Mouse (Mus musculus) ES-CJ7 (cell line): Measurements from ENCODE around the gene Slc12a9.
A peak's percentile ranks its signal among the peaks of the same experiment; 100 is the strongest.

Source experiments
- DNase-seq: peaks from one replicate; pipeline ENCODE4 v3.0.0; 2011; ENCODE audit warnings: low read depth, low spot score

Gene Slc12a9

DNA sequence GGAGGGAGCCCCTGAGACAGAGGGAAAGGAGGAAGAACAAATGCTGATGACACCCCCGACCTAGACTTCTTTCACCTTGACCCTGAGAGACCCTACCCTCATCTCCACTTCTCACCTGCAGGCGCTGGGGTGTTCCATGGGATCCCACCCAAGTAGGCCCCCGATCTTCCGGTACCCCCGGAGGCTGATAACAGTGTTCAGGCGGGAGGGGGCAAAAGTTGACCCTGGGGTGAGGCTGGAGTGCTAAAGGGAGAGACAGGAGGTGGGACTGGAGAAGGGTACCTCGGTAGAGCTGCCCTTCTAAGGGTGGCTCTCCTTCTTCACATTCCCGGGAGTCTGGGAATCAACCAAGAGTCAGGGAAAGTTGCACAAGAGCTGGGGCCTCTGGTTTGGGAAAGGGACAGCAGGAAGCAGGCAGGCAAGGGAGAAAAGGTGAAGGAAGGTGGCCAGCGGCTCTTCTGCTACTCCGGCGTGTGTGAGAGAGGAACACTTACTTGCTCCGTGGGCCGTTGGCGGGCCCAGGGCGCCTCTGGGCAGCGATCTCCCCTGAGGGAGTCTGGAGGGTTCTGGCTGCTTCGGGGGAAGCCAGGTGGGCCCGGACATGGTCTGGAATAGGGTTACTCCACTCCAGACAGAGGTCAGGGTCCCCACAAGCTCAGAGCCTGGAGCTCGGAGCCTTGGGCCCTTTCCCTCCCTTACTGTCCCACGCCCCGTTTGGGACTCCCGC, 19.8 kb downstream of the Slc12a9 start:
- DNase-seq, result no peak

DNA sequence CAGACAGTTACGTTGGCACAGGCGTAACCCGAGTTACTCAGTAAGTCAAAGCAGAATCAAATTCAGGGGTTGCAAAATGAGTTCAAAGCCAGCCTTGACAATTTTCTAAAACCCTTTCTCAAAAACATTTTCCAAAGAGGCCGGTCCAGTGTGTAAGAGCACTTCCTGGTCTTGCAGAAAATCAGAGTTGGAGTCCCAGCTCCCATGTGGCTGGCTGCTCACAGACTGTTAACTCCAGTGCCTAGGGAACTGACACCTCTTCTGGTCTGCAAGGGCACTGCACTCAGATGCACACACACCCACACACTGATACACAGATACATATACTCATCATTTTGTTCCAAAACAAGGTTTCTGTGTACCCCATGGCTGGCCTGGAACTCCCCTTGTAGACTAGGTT, 25.0 kb downstream of the Slc12a9 start:
- peak; percentile 71 for DNase-seq

DNA sequence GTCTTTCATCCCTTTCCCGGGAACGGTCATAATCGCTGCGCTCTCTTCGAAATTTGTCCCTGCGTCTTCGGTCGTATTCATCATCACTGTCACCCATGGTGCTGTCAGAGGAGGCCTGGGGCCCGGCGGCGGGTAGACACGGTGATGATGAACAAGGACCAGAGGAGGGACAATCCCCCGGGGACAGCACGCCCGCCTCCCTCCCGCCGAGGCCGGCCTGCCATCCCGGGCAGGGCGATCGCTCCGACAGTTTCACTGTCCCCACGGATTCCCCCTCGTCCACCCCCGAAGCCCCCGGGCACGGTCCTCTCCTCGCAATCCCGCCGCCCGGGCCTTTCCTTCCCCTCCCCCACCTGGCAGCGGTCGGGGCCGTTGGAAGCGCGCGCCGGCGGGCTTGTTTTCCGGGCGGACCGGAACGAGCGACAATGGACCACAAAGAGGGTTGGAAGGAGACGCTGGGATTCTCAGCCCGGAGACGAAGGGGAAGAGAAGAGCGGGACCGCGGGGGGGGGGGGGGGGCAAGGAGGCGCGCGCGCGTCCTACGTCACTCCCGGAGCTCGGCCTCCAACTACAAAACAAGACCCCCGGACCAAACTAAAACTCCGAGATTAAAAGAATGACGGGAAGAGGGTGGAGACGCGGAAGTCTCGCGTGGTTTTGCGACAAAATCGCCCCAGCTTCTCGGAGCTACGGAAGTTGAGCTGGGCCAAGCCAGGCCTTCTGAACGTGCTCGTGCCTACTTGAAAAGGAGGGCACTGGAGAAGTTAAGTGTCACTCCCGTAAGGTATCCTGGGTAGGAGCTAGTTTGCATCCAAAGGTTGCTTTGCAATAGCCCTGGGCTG, 26.1 kb downstream of the Slc12a9 start, which contains the start of gene Srrt:
Gene Srrt (minus strand): TSS at position 604 of the 842 bp plus-strand sequence.
- DNase-seq, result peak; percentile 98

DNA sequence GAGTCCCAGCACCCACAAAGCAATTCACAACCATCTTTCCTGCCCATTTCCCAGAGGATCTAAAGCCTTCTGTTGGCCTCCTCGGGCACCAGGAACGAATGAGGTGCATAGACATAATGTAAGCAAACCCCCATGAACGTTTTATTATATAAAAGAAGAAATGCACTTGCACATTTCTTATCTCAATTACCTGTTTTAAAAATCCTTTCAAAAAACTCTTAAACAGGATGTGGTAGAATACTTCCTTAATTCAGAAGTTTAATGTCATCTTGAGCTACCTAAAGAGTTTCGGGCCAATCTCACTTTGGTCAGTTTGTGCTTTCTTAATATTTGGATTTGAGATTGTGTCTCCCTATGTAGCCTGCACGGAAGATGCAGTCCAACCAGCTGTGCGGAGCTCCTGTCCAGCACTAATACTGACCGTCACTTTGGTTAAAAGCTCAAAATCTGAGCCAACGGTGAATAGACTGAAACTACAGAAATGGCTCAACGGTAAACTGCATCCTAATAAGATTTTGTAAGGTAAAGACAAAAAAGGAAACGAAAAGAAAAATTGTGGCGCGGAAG, 26.9 kb downstream of the Slc12a9 start:
- no peak for DNase-seq

DNA sequence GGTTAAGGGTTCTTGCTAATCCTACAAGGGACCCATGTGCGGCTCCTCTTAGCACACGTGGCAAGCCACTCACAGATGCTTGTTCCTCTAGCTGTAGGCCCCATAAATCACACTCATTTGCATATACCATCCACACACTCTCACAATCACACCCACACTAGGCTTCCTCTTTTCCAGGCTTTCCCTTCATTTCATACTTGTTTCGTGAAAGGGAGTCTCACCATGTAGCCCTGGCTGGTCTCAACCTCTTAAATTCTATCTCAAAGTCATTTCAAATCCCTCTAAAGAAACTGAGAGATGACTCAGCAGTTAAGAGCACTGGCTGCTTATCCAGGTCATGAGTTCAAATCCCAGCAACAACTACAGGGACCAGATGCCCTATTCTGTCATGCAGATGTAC, 27.6 kb downstream of the Slc12a9 start:
- DNase-seq, result peak; percentile 84

DNA sequence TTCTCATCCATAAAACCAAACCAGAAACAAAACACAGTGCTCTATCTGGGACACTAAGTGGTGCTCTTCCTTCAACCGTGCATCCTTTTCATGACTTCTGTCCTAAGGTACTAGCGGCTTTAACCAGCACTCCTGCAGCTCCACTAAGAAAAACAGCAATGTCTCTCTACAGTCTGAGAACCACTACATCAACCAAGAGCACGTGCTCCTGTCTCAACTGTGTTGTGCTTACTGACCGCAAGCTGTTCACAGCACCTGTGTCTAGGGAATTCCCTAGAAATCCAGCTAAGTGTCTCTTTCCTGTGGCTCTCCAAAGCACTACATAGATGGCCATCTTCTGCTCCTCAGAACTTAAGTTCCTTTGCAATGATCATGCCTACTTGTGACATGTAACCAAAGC, 28.6 kb downstream of the Slc12a9 start:
- DNase-seq, result no peak

DNA sequence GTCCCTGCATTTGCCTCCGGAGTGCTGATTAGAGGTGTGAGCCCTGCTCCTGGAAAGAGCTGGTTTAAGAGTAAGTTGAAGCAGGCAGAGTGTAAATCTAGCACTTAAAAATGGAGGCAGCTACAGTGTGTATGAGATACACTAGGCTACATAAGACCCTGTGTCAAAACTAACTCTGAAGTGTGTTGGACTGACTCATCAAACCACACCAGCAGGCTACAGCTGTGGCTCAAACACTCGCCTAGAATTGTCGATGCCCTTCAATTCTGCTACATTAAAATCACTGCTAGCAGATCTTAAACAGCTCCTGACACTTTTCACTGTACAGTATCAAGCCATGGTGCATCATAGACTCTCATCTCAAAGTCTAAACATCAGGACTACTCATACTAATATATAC, 29.2 kb downstream of the Slc12a9 start:
- DNase-seq, result no peak

DNA sequence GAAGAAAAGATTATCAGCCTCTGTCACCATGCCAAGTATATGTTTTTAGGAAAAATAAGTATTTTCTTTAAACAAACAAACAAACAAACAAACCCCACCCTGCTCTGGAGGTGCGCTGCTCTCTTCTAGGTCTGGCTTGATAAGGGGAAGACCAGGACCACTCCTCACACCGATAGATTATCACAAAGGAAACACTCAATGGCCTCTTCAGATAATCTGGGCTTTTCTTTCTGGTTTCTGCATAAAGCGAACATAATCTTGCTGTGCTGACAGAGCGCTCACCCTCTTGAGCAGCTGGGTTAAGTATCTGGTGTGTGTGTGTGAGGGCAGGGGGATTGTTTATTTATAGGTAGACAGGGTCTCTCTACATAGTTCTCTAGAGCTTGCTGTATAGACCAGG, 29.8 kb downstream of the Slc12a9 start:
- DNase-seq, result no peak

DNA sequence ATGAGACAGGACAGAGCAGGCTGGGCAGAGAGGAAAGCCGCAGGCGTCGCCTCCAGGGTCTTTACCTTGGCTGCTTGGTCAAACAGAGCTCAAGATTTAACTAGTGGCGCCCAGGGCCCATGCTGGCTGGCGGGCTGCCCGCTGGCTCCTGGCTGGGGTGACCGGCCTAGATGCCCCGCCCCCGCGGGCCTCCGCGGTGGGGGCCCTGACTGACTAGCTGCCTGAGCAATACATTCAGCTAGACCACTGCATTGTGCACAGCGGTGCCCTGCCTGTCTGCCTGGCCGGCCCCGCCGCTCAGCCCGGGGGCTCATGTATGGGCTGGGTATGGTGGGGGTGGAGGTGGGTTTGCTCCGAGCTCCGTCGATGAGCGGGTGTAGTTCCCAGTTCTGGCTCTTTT, 32.1 kb downstream of the Slc12a9 start:
- no peak for DNase-seq

DNA sequence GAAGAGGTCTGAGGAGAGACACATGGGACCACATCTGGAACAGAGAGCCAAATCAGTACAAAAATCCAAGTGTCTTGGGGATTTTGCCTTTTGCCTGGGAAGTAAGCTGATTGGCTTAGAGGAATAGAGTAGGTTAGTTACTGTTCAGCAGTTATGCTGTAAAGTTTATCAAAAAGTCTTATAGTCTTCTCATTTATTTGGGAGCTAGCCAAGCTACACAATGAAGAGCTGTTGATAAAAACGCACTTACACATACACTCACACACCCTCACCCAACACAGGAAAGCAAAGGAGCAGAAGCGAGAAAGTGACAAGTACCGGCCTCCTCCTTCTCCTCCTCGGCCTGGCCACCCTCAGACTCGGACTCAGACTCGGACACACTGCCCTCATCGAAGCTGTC, 34.2 kb downstream of the Slc12a9 start:
- DNase-seq, result no peak

DNA sequence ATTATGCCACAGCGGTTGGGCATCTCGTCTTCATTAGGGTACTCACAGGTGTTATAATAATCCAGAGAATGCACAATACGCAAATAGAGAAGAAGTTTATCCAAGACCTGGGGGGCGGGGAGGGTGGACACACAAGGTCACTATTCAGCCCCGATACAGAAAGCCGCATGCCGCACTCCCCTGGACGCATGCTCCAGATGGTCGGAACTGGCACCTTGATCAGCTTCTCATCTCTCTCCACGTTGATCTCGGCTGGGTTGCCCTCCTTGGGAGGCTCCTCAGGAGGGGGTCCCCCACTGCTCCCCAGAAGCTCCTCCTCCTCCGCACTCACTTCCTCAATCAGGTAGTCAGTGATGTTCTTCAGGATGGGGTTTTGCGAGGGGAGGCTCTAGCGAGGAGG, 36.3 kb downstream of the Slc12a9 start:
- DNase-seq, result no peak

DNA sequence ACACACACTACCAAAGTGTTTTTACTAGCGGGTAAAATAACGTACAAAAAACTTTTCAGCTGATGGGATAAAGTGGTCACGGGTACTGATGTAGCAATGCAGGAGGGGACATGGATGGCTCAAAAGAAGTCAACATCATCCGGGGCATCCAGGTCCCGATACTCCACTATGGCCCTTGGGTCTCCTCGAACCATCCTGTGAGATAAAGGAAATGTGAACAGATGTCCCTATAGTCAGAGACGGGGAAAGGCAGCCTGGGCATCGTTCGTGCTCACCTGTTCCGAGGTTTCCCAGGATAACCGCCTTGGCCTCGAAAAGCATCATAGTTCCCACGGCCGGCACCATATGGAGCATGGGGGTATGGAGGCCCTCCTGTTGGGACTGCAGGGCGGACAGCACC, 37.7 kb downstream of the Slc12a9 start:
- DNase-seq, result no peak

DNA sequence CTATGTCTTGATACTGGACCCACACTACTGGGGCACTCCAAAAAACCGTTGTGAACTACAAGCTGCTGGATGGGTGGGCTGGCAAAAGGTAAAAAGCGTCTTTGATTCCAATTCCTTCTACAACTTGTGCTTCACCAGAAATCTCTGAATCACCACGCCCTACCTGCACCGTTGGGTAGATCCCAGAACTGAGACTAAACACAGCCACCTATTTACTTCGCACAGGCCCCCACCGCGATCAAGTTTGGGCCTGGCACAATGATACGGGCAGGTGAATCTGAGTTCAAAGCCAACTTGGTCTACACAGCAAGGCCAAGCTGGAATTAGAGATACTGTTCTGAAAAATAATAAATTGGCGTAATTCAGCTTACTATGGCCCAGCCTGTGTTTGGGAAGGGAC, 38.1 kb downstream of the Slc12a9 start:
- DNase-seq, result no peak

DNA sequence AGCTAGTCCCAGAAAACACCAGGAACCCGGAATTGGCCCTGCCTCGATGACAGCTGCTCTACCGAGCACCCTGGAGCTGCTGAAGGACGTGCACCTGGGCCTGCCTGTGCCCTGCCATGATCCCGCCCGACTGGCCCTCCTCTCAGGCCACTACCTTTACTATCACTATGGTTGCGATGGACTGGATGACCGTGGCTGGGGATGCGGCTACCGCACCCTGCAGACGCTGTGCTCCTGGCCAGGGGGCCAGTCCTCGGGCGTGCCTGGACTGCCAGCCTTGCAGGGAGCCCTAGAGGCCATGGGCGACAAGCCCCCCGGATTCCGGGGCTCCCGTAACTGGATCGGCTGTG, 38.7 kb downstream of the Slc12a9 start:
- DNase-seq, result no peak

DNA sequence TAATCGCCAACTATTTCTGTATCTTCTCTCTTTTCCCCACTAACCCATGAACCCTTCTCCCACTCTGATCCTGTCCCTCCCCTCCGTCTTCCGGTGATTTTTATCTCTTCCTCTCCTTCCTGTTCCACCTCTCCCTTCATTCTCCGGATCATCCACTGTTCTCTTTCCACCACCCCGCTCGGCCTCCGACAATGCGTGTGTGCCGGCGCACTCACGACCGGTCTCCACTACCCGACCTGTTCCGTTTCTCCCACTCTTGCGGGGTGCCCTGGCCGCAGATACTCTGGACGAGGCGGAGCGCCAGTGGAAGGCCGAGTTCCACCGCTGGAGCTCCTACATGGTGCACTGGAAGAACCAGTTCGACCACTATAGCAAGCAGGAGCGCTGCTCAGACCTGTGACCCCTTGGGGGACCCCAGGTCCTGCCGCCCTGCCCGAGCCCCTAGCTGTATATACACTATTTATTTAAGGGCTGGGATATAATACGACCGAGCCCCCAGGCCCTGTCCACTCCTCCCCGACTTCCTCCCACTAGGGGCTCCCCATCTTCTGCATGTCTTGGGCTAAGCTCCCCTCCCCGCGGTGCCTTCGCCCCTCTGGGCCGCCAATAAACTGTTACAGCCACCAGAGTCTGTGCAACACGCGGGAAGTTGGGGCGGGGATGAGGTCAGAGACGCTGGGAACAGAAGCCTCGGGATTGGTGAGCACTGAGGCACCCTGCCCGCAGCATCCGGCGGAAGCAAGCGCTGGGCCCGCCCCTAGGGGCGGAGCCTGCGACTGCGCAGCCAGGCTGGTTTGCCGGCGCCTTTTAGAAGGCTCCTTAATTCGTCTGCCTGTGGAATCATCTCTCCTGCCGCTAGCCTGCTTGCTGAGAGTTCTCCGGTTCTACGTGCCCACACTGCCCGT, 39.3 kb downstream of the Slc12a9 start, which contains the start of gene Ufsp1:
Gene Ufsp1 (plus strand): TSS at position 791 of the 905 bp plus-strand sequence.
- DNase-seq, result peak; percentile 96

DNA sequence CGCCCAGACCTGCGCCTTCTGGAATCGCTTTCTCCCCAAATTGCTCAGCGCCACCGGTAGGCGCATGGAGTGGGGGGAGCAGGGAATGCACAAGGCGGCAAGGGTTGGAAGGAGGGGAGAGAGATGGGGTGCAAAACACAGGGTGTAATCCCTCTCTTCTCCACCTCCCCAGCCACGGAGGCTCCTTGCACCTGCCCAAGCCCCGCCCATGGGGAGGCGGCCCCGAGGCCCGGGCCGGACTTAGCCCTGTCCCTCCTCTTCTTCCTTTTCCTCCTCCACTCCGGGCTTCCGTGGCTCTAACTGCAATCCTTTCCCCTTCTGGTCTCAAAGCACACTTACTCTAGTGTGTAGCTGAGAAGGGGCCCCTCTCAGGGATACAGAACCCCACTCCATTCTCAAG, 40.1 kb downstream of the Slc12a9 start:
- DNase-seq, result peak; percentile 67

DNA sequence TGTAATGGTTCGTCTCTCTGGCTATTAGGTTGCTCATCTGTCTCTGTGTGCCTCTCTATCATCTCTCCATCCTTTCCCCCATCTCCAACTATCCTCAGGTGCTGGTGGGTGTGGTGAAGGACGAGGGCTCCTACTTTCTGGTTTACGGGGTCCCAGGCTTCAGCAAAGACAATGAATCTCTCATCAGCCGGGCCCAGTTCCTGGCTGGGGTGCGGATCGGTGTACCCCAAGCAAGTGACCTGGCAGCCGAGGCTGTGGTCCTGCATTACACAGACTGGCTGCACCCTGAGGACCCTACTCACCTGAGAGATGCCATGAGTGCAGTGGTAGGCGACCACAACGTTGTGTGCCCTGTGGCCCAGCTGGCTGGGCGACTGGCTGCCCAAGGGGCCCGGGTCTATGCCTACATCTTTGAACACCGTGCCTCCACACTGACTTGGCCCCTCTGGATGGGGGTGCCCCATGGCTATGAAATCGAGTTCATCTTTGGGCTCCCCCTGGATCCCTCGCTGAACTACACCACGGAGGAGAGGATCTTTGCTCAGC, 41.9 kb downstream of the Slc12a9 start:
- DNase-seq, result no peak

DNA sequence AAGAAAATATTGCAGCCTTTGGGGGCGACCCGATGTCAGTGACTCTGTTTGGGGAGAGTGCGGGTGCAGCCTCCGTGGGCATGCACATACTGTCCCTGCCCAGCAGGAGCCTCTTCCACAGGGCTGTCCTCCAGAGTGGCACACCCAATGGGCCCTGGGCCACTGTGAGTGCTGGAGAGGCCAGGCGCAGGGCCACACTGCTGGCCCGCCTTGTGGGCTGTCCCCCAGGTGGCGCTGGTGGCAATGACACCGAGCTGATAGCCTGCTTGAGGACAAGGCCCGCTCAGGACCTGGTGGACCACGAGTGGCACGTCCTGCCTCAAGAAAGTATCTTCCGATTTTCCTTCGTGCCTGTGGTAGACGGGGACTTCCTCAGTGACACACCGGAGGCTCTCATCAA, 42.7 kb downstream of the Slc12a9 start:
- DNase-seq, result no peak

DNA sequence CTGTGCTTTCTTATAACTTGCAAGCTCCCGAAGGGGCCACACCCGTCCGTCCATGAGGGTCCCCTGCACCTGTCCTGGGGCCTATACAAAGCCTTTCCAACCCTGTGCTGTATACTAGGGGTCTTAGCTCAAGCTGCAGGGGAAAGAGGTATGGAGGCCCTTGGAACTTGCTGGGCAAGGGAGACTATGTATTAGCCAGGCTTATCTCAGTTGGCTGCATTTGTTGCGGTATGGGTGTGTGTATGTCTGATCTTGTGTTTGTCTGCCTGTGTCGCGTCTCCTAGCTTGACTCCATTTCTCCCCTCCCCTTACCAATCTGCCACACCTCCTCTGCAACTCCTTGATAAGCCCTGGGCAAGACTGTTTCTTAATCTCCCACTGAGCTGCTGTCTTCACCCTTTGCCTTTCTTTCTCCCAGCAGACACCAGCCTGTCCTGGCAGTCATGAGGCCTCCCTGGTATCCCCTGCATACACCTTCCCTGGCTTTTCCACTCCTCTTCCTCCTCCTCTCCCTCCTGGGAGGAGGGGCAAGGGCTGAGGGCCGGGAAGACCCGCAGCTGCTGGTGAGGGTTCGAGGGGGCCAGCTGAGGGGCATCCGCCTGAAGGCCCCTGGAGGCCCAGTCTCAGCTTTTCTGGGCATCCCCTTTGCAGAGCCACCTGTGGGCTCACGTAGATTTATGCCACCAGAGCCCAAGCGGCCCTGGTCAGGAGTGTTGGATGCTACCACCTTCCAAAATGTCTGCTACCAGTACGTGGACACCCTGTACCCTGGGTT, 43.6 kb downstream of the Slc12a9 start:
- DNase-seq, result no peak

DNA sequence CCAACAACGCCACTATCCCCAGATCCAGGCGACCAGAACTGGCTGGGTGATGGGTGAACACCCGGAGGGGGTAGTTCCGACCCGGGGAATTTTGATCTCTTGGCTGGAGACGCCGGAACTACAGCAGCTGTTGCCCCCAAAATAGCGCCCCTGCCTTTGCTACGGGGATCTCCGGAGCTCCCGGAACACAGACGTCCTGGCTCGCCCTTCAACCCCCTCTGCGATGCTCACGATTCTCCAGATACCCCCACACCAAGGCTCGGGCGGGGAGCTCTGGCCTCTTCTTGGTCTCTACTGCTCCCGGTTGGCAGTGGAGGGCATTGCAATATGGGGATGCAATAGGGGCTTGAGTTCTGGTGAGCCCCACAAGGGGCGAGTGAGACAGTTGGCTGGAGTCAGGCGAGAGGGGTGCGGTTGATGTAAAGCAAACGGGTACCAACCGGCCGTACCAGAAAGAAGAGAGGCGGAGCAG, 44.4 kb downstream of the Slc12a9 start:
- DNase-seq, result peak; percentile 82
